Mouse (Mus musculus) spleen, adult 12 weeks (tissue): ENCODE data around the gene Slc30a2.
"Not testable (repeated sequence)": the region's sequence is repeated elsewhere in the genome, so short reads cannot be mapped to it uniquely, and the experiment has no call there.

Experiments used
- DNase-seq: peaks from one replicate; pipeline ENCODE4 v3.0.0; 2022; ENCODE audit warnings: low spot score

The Slc30a2 gene

DNA sequence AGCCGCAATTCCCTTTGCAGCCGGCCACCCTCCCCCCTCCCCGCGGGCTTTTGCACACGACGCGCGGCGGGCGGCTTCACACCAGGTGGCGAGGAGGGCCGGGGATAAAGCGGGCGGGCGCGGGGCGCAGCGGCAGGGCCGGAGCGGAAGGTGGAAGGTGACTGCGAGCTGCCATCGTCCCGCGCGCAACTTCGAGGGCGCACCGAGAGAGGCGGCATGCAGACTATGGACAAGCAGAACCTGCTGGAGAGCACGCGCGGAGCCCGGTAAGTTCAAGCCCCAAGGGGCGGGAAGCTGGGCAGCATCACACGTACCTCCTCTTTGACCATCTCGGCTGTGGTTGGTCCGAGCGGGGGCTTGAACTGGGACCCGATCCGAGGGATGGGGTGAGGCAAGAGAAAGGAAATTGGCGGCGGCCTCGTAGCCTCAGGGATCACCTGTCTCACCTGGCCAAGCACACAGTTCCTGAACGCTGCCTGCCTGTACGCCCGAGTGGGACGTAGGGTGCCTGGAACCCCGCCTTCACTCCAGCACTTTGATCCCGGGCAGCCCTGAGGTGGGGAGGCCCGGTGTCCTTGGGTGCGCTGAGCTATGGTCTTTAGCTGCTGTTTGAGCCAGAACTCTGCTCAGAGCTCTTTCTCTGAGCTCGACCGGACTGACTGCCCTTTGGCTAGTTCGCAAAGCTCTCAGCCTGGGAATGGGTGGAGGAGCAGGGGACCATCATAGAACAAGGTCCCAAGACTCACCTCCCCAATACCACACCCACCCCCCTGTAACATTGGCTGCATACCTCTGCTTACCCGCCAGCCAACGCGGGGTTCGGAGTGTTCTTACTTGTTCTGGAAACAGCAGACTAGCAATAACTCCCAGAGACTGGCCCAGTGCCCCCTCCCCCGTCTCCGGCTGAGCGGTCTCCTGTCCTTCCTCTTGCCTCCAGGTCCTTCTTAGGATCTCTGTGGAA, at the start of gene Slc30a2:
TSS of gene Slc30a2 (plus strand) at position 111 of the 961 bp plus-strand sequence.
- no peak for DNase-seq

DNA sequence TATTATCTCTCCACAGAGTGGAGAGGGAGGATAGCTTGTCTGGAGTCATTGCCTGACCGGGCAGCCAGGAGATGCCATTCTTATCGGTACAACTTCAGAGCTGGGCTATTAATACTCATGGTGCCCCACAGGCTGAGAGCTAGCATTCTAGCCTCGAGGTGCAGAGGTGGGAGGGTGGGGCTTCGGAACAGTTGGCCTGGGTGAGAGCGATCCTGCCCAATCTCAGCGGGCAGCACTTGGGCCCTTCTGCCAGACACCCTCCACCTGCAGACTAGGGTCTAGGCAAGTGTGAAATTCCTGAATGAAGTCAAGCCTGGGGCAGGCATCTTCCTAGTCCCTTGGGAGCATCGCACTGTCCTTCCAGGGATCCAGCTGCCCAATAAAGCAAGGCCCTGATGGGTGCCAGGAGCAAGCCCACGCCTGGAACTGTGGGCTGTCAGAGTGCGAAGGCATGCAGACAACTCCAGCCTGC, 49.3 kb upstream of the Slc30a2 start:
- DNase-seq = no peak

DNA sequence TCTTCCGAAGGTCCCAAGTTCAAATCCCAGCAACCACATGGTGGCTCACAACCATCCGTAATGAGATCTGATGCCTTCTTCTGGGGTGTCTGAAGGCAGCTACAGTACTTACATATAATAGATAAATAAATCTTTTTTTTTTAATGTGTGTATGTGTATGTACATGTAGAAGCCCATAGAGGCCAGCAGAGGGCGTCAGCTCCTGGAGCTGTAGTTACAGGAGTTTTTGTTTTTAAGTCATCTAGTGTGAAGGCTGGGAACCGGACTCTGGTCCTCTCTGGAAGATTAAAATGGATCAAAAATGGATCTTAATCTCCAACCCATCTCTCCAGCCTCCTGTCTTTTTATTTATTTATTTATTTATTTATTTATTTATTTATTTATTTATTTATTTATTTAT, 46.9 kb upstream of the Slc30a2 start:
- not testable (repeated sequence) for DNase-seq

DNA sequence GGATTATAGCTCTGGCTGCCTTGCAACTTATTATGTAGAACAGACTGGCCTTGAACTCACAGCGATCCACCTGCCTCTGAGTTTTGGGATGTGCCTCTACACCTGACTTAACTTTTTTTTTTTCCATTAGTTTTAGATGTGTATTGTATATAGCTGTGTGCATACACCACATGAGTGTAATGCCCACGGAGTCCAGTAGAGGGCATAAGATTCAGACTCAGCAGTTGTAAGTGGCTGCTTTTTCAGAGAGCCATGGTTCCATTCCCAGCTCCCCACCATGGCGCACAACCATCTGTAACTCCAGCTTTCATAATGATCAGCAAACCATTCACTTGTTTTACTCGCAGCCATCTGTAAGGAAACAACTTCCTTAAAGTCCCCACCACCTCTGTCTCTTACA, 46.5 kb upstream of the Slc30a2 start:
- no peak for DNase-seq

DNA sequence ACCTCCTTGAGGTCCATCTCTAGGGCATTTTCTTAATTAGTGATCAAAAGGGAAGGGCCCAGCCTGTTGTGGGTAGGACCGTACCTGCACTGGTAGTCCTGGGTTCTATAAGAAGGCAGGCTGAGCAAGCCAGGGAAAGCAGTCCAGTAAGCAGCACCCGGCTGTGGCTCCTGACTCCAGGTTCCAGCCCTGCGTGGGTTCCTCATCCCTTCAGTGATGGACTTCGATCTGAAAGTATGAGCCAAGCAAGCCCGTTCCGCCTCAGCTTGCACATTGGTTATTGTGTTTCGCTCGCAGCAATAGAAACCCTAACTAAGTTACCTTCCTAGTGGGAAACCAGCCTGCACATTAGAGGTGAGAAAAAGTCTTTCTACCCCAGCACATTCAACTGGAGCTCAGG, 45.6 kb upstream of the Slc30a2 start:
- no peak for DNase-seq

DNA sequence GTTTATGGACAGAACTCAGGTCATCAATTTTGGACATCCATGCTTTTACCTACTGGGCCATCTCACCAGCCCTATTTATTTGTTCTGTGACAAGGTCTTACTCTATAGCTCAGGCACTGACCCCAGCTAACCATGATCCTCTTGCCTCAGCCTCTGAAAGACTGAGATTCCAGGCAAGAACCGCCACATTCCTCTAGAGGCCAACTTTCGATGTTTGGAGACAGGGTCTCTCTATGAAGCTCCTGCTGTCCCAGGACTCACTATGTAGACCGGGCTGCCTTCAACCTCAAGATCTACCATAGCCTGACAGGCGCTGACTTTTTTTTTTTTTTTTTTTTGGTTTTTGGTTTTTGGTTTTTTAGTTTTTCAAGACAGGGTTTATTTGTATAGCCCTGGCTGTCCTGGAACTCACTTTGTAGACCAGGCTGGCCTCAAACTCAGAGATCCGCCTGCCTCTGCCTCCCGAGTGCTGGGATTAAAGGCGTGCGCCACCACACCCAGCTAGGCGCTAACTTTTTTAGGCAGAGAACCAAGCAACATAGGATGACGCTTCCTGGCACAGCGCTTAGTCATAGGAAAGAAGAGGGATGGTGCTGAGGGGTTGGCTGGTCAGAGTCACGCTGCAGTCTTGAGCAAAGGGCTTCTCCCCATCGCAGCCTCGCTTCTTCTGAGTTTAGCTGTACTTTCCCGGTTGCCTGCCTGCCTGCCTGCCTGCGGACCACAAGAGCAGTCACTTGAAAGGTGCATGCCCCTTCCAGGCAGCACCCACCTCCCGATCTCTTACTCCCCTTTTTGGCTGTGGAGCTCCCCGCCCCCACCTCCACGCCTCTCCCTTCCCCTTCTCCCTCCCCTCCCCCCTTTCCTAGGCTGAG, 44.1 kb upstream of the Slc30a2 start:
- no peak for DNase-seq

DNA sequence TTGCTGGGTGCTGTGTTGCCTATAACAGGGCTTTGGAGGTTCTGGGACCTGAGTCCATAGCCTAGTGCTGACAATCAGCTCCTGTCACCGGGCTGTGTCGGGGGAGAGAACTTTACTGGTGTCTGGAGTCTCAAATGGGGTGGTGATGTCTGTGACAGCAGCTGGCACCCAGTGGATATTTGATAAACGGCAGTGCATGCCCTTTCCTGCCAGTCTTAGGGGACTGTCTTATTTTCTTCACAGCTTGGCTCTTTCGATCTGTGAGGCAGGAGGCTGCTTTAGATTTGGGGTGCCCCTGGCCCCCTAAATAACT, 43.5 kb upstream of the Slc30a2 start:
- DNase-seq = no peak

DNA sequence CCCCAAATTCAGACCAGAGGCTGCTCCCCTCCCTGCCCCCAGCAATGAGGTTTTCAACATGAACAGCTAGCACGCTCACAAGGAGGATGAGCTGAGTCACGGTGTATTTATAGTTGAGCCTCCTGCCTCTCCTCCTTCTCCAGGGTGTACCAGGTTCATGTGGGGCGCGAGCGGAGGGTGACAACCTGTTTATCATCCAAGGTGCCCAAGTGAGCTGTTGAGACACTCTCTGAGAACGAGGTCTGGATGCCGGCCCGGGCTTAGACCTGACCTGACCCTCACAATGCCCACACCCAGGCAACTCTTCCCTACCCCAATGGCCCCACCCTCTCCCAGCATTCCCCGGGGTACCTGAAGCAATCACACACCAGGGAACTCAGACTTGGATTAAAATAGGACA, 42.7 kb upstream of the Slc30a2 start:
- no peak for DNase-seq

DNA sequence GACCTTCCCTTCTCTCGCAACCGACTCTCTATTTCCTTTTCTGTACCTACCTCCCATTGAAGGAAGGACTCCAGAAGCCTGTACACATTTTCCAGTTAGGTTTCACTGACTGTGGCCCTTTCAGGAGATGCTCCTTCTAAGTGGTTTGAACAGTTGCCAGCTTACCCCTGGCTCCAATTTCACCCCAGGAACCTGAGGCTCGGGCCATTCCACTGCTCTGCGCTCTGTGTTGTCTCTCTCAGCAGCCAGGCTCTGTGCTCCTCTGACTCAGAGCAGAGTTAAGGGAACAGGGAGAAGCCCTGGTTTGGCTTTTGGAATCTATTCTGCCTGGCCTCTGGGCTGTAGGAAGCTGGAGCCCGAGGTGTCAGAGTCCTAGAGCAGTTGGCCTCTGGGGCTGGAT, 40.9 kb upstream of the Slc30a2 start:
- DNase-seq = no peak

DNA sequence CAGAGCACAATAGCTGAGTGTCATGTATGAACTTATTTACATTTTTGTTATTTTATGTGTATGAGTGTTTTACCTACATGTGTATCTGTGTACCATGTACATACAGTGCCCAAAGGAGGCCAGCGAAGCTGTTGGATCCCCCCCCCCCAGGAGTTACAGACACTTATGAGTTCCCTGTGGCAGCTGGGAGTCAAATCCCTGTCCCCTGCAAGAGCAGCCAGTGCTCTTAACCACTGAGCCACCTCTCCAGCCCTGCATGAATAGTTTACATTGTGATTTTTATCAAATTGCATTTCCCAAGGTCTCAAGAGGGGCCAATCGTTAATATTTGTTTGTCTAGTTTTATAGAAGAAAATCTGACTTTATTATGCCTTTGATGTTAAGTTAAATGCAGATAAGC, 36.0 kb upstream of the Slc30a2 start:
- no peak for DNase-seq

DNA sequence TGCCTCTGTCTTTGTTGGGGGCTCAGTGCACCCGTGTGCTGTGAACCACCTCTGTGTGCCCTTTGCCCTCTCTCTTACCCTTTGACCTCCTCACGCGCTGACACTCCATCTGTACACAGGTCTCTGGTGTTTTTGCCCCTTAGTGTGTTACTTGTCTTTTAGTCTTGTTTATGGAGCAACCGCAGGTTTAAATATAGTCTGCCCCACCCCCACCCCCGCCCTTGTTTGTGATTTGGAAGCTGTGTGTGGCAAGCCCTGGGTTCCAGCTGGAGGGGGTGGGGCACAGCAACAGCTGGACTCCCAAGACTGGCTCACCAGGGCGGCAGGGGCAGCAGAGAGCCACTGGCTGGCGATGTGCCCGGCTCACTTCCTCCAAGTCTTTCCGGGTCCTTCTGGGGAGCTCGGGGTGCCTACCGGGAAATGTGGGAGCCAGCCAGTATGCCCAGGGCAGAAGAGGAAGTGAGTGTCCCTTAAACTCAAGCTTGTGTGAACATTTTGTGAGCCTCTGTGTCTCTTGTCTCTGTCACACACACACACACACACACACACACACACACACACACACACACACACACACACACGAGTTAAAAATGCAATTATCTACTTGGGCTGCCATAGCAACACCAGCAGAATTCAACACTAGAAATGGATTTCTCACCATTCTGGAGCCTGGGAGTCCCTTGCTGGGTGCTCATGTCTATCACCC, 35.5 kb upstream of the Slc30a2 start:
- DNase-seq = no peak

DNA sequence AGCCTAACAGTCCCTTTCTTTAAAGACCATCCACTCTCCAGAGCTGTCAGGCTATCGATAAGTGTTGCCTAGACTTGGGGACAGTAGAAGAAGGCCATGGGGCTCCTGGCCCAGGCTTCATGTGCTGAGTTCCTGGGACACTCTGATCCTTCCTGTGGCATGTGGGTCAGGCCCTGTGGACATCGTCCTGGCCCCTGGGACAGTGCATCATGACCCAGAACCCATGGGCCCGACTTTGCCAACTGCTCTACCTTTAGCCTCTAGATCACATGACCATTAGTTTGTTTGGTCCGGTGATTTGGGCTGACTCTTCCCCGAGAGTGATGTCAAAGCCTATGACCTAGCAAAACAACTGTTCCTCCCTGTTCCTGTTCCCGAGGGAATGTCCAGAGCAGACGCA, 32.9 kb upstream of the Slc30a2 start:
- DNase-seq = no peak

DNA sequence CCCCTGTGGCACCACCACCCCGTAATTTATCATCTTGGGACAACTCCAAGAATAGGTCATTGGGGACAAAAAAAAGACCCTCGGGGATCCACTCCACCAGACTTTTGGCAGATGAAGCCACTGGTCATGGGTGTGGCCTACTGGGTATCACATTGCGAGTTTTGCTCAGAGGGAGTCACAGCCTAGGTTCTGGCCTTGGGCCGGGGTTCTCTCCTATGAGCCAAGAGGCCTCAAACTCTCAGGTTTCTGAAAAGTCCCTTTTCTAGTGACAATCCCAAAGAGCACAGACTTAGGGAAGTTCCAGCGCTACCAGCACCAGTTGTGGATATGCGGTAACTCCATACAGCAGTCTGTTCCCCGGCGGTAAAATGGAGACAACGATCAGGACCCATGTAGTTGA, 32.3 kb upstream of the Slc30a2 start:
- DNase-seq = no peak

DNA sequence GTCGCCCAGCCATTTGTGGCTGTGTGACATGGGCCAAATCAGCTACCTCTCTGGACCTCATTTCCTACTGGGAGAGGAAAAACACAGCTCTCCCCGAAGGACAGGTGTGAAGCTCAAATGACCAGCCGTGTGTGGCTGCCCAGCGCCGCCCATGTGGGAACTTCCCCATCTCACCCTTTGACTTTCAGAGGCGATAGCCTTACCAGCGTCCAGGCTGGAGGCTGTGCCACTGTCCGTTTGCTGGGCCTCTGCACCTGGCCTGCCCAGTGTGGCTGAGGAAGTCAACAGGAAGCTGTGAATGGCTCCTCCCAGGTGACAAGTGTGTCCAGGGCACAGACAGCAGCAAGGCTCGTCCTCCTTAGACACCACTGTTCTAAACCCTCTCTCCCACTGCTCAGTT, 31.2 kb upstream of the Slc30a2 start:
- no peak for DNase-seq

DNA sequence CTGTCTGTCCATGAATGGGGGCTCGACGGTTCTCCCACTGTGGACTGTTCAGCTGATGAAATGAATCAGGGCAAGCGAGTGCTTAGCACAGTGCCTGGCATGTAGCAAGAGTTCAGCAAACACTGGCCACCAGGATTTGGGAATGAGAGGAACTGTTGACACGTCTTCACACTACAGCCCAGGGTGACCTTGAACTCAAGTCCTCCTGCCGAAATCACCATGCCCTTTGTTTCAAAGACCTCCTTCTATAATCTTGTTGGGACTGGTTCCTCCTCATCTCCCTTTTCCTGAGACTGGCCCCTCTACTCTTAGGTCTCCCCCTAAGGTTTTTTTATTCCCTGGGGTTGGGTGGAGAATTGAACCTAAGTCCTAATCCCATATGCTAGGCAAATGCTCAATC, 30.6 kb upstream of the Slc30a2 start:
- no peak for DNase-seq

DNA sequence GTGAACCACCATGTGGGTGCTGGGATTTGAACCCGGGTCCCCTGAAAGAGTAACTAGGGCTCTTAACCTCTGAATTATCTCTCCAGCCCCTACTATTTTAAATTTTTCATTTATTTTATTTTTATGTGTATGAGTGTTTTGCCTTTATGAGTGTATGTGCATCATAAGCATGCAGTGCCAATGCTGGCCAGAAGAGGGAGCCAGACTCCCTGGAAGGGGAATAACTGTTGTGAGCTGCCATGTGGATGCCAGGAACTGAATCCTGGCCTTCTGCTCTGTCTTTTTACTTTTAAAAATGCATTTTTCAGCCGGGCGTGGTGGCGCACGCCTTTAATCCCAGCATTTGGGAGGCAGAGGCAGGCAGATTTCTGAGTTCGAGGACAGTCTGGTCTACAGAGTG, 30.1 kb upstream of the Slc30a2 start:
- DNase-seq = no peak

DNA sequence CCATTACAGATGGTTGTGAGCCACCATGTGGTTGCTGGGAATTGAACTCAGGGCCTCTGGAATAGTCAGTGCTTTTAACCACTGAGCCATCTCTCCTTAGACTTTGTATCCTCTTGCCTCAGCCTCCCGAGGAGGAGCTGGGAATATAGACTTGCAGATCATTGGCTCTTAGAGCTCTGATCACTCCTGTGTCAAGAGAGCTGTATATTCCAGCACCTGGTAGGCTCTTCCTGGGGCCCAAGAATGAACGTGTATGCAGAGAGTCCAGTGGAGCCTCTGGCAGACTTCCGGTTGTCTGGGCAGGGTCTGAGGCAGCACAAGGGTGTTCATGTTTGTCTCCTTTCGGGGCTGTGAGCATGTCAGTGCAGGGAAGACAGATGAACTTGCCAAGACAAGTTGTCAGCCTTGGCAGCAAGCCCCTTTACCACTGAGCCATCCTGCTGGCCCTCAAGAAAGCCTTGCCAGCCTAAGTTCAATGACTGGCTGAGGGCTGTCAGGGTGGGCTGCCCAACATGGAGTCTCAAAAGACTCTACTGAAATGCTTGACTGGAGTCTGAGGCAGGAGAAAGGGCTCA, 28.8 kb upstream of the Slc30a2 start:
- DNase-seq = no peak

DNA sequence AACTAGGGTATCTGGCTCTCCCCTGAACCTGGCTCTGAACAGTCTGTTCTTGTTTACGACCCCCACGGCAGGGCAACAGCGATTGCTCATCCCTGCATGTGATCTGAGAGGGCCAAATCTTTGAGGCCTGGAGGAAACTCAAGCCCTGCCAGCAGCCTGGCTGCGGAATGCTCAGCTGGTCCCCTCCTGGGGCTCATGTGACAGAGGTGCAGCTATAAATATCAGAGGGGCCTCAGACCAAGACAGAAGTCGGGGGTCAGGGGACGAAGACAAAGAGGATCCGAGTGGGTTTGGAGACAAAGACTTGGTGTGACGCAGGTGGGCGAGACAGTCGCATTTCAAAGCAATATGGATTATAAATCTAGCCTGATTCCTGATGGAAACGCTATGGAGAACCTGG, 28.1 kb upstream of the Slc30a2 start, which contains the start of gene Trim63:
TSS of gene Trim63 (plus strand) at position 245 of the 400 bp plus-strand sequence.
- no peak for DNase-seq

DNA sequence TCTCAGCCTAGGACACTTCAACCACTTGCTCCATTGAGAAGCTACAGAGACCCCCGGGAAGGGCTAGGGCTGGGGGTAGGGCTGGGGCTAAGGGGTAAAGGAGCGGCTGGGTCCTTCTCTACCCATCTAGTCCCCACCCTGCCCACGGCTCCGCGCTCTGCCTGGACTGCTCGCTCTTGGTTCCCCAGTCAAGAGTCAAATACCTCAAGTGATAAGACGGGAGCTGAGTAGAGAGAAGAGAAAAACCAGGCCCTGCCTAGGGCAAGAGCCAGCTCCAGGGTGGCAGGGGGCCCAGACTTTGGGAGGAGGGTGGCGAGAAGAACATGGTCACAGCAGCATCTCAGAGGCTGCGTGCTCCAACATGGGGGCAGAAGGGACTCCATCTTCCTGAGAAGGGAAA, 27.5 kb upstream of the Slc30a2 start:
- no peak for DNase-seq

DNA sequence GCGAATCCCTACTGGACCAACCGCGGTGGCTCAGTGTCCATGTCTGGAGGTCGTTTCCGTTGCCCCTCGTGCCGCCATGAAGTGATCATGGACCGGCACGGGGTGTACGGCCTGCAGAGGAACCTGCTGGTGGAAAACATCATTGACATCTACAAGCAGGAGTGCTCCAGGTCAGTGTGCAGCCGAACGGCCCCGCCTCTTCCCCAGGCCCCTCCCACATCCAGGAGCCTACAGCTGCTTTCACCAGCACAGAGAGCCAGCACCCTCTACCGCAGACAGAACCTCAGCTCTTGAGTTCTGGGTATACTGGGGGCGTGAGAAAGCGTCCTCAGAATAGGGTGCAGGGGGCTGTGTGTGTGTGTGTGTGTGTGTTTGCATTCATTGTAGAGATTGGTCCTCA, 26.6 kb upstream of the Slc30a2 start:
- no peak for DNase-seq

DNA sequence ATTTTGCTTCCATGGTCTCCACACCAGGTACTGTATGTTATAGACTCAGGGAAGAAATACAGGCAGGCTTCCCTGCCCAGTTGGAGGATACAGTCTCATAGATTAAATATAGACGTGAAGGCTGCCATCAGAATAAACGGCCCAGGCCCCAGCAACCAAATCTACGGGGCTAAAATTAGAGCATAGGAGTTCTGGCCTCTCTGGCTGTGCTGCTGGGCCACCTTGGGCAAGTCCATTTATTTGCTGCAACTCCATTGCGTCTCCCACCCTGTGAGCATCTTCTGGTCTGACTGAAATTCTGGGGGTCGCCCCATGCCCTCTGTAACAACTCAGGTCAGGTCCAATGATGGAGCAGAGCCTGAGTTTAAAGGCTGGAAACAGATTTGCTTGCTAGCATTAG, 23.9 kb upstream of the Slc30a2 start:
- DNase-seq = no peak

DNA sequence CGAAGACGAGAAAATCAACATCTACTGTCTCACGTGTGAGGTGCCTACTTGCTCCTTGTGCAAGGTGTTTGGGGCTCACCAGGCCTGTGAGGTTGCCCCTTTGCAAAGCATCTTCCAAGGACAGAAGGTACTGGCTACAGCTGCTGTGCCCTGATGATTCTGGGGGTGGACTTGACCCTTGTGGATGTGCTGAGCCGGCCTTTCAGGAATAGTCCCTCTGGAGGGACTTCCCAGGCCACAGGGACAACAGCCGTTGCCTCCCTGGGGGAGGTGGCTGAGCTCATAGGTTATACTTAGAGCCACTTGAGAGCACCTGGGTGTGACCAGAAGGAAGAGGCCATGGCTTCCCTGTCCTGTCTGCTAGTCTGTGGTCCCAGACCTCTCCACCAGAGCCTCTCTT, 23.3 kb upstream of the Slc30a2 start:
- no peak for DNase-seq
